Mouse (Mus musculus): ENCODE measurements at regions not wholly inside any gene's neighbourhood (a gene's known extent, or its start where the extent isn't known, plus 50 kb on each side); places are given as distances from the start of the nearest gene placed in this dataset.

DNA sequence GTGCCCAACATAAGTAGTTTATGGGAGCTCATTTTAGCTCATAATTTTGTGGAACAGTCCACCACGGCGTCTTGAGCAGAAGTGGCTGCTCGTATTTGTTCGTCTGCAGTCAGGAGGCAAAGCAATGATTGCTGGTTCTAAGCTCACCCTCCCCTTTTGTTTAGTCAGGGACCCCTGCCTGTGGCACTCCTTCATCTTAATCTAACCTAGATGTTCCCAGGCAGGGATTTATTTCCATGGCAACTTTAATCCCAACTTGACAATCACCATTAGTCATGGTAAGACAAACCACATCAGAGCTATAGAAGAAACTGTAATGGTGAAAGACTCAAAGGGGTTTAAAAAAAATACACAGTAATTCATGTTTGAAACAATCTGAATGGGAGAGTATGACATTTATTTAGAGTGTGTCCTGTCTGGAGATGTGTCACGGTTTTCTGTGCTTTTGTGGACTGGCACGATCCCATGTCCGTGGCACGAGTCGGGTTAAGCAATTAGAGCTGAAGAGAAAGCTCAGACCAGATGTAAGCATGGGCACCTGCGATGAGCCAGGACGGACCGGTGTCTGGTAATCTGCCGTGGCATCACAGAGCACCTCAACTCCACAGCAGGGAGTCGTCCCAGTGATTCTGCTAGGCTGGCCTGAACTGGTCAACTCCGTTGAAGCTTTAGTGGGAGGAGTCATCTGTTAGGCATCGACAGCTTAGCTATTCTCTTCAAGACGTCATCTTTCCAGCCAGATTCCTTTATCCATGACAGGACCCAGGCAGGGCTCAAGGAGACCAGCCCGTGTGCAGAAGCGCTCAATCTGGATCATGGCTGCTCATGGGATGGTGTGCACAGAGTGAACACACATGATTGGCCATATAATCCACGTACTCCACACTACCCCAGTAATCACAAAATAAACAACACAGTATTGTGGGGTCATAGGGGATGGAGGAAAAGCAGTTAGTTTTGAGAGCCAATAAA is 281.5 kb downstream of the Ajap1 start:
- ATAC-seq (ENCODE audit: insufficient read depth, low FRiP score, low TSS enrichment), result no peak
- Histone ChIP-seq H3K4me1 (ENCODE audit: control insufficient read depth, insufficient read depth, low read length) (no peaks in the 10 kb centered on the region), H3K4me3 (ENCODE audit: low read depth, low read length) (no peak overlapping the region), H3K27me3 (ENCODE audit: control insufficient read depth, insufficient read depth, low read length) (no peaks in the 10 kb centered on the region), H3K27ac (ENCODE audit: low read depth, low read length) (no peak overlapping the region), H3K36me3 (ENCODE audit: control insufficient read depth, insufficient read depth, low read length) (no peaks in the 10 kb centered on the region), H3K9ac (ENCODE audit: low read length) (no peak overlapping the region), H3K9me3 (ENCODE audit: control insufficient read depth, low read length) (no peaks in the 10 kb centered on the region), H3K4me2 (ENCODE audit: low read depth) (no peak overlapping the region)
- 72% methylated on average over 20 of the region's 20 CpGs for WGBS
- peak; percentile 16 for DNase-seq (ENCODE audit: low spot score)

DNA sequence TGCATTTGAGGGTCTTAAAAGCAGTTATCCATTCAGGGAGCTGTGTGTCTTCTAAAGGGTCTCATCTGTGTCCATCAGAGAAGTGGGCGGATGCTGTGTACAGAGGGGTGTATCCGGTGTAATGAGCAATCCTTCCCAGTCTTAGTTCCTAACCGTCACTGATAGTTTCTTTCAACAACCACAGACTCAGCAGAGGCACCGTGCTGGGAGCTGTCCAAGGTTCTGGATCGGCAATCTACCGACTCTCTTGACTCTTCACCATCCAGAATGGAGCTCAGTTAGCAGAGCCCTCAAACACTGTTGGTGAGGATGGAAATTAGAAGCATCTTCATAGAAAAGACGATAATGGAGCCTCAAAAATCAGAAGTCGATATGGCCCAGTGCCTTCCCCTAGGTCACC is 293.1 kb downstream of the Ajap1 start:
- 10% methylated on average over 8 of the region's 8 CpGs for WGBS
- Histone ChIP-seq H3K9ac (ENCODE audit: low read length) (no peak overlapping the region), H3K4me1 (ENCODE audit: control insufficient read depth, insufficient read depth, low read length) (0 out of 2 replicates have a peak, but pooled peaks cover 3% of the 10 kb centered on the region), H3K27ac (ENCODE audit: low read depth, low read length) (no peak overlapping the region), H3K9me3 (ENCODE audit: control insufficient read depth, low read length) (no peaks in the 10 kb centered on the region), H3K36me3 (ENCODE audit: control insufficient read depth, insufficient read depth, low read length) (no peaks in the 10 kb centered on the region), H3K4me3 (ENCODE audit: low read depth, low read length) (no peak overlapping the region), H3K27me3 (ENCODE audit: control insufficient read depth, insufficient read depth, low read length) (no peaks in the 10 kb centered on the region), H3K4me2 (ENCODE audit: low read depth) (no peak overlapping the region)
- ATAC-seq (ENCODE audit: insufficient read depth, low FRiP score, low TSS enrichment) (no peak), DNase-seq (ENCODE audit: low spot score) (peak; percentile 77)

DNA sequence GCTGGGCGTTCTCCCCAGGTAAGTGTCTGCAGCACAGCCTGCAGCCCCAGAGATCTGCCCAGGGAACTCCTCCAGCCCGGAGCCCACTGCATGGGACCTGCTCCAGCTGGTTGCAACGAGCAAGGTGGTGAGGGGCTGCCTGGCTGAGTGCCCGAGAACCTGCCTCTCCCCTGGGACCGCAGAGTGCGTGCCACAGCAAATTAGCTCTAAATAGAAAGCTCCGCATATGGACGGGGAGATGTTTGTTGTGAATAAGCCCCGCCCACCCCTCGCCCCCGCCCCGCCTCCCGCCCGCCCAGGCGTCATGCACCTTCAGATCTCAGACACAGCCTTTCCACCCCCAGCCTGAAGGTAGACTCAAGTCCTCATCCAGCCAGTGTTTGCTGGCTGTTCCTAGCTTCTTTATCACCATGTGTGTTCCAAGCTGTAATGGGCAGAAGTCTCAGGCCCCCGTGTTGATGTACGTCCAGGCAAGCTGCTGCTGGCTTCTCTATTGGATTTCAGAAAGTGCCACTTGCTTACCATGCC is 294.0 kb downstream of the Ajap1 start:
- Histone ChIP-seq H3K9me3 (ENCODE audit: control insufficient read depth, low read length) (no peaks in the 10 kb centered on the region), H3K4me1 (ENCODE audit: control insufficient read depth, insufficient read depth, low read length) (0 out of 2 replicates have a peak, but pooled peaks cover 3% of the 10 kb centered on the region), H3K9ac (ENCODE audit: low read length) (no peak overlapping the region), H3K27me3 (ENCODE audit: control insufficient read depth, insufficient read depth, low read length) (no peaks in the 10 kb centered on the region), H3K4me2 (ENCODE audit: low read depth) (peak overlapping the region; percentile 38), H3K36me3 (ENCODE audit: control insufficient read depth, insufficient read depth, low read length) (no peaks in the 10 kb centered on the region), H3K4me3 (ENCODE audit: low read depth, low read length) (0 out of 2 replicates have a peak overlapping the region, but pooled peaks have one; percentile 15), H3K27ac (ENCODE audit: low read depth, low read length) (no peak overlapping the region)
- 1% methylated on average over 17 of the region's 17 CpGs for WGBS
- DNase-seq (ENCODE audit: low spot score) (peak; percentile 52), ATAC-seq (ENCODE audit: insufficient read depth, low FRiP score, low TSS enrichment) (peak; percentile 65)

DNA sequence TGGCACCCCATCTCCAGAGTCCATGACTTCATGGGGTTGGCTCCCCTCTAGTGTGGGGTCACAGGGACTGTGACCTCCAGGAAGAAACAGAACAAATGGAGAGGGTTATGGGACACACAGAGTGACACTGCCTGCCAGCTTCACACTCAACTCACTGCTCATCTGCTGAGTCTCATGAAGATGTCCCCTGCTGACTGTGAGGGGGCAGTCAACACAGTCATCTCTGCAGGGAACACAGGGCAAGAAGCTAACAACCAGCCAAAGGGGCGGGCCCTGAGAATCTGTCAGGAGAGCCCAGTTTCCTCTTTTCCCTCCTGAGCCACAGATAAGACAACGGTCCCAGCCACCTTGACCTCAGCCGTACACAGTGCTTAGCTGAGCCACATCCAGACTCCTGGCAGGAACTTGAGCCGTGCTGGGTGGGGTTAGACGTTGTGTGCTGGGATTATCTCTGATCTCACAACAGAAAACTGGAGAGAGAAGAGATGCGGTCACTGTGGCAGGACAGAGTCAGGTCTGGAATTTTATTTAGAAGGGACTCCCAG is 294.6 kb downstream of the Ajap1 start:
- H3K4me3 ChIP-seq (ENCODE audit: low read depth, low read length), result 0 out of 2 replicates have a peak overlapping the region, but pooled peaks have one; percentile 15
- 0 out of 2 replicates have a peak, but pooled peaks cover 3% of the 10 kb centered on the region for H3K4me1 ChIP-seq (ENCODE audit: control insufficient read depth, insufficient read depth, low read length)
- H3K9me3 ChIP-seq (ENCODE audit: control insufficient read depth, low read length), result no peaks in the 10 kb centered on the region
- no peaks in the 10 kb centered on the region for H3K27me3 ChIP-seq (ENCODE audit: control insufficient read depth, insufficient read depth, low read length)
- no peaks in the 10 kb centered on the region for H3K36me3 ChIP-seq (ENCODE audit: control insufficient read depth, insufficient read depth, low read length)
- ATAC-seq (ENCODE audit: insufficient read depth, low FRiP score, low TSS enrichment) (peak; percentile 31), DNase-seq (ENCODE audit: low spot score) (no peak)
- peak overlapping the region; percentile 38 for H3K4me2 ChIP-seq (ENCODE audit: low read depth)
- WGBS, result 2% methylated on average over 6 of the region's 6 CpGs
- H3K9ac ChIP-seq (ENCODE audit: low read length), result no peak overlapping the region
- H3K27ac ChIP-seq (ENCODE audit: low read depth, low read length), result no peak overlapping the region

DNA sequence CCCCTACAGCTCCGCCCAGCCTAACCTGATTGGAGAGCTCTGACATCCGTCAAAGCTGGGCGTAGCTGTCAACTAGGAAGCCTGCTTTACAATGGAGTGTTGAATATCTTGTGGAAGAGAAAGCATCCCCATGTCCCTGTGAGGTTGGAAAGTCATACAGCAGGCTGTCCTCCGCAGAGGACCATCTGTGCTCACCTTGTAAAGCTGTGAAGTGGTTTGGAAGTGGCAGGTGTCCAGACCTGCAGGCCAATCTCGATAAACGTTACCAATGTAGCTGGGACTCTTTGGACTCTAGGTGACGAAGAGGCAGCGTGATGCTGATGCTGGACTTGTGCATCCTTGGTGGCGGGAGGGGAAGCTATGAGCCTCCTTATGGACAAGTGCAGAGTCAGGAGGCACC is 305.1 kb downstream of the Ajap1 start:
- H3K4me3 ChIP-seq (ENCODE audit: low read depth, low read length), result no peak overlapping the region
- no peak overlapping the region for H3K27ac ChIP-seq (ENCODE audit: low read depth, low read length)
- ATAC-seq (ENCODE audit: insufficient read depth, low FRiP score, low TSS enrichment), result no peak
- no peaks in the 10 kb centered on the region for H3K36me3 ChIP-seq (ENCODE audit: control insufficient read depth, insufficient read depth, low read length)
- no peaks in the 10 kb centered on the region for H3K9me3 ChIP-seq (ENCODE audit: control insufficient read depth, low read length)
- WGBS, result 91% methylated on average over 9 of the region's 9 CpGs
- H3K27me3 ChIP-seq (ENCODE audit: control insufficient read depth, insufficient read depth, low read length), result no peaks in the 10 kb centered on the region
- DNase-seq (ENCODE audit: low spot score), result no peak
- no peak overlapping the region for H3K4me2 ChIP-seq (ENCODE audit: low read depth)
- H3K4me1 ChIP-seq (ENCODE audit: control insufficient read depth, insufficient read depth, low read length), result peaks cover 4% of the 10 kb centered on the region; the same call in 1 of the 2 replicates
- H3K9ac ChIP-seq (ENCODE audit: low read length), result no peak overlapping the region

DNA sequence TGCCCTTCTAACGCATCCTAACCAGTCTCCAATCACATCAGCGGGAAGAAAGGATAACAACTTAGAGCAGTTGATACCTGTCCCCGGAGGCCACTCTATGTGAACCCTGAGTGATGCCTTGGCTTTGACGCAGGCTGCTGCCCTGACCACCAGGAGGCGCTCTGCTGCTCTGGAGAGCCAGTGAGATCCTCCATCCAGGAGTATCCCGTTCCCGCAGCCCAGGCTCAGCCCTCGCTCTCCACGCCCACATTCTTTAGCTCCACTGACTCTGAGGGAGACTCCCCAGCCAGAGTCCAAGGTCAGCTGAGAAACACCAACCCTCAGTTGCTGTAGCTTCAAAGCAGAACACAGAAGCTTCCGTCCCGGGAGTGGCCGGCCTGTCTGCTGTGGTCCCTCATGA is 307.0 kb downstream of the Ajap1 start:
- no peak overlapping the region for H3K27ac ChIP-seq (ENCODE audit: low read depth, low read length)
- H3K4me1 ChIP-seq (ENCODE audit: control insufficient read depth, insufficient read depth, low read length), result peaks cover 4% of the 10 kb centered on the region; the same call in 1 of the 2 replicates
- WGBS, result 6% methylated on average over 12 of the region's 12 CpGs
- ATAC-seq (ENCODE audit: insufficient read depth, low FRiP score, low TSS enrichment), result no peak
- no peaks in the 10 kb centered on the region for H3K36me3 ChIP-seq (ENCODE audit: control insufficient read depth, insufficient read depth, low read length)
- peak; percentile 82 for DNase-seq (ENCODE audit: low spot score)
- no peak overlapping the region for H3K4me2 ChIP-seq (ENCODE audit: low read depth)
- no peak overlapping the region for H3K4me3 ChIP-seq (ENCODE audit: low read depth, low read length)
- H3K9ac ChIP-seq (ENCODE audit: low read length), result no peak overlapping the region
- H3K27me3 ChIP-seq (ENCODE audit: control insufficient read depth, insufficient read depth, low read length), result no peaks in the 10 kb centered on the region
- H3K9me3 ChIP-seq (ENCODE audit: control insufficient read depth, low read length), result no peaks in the 10 kb centered on the region

DNA sequence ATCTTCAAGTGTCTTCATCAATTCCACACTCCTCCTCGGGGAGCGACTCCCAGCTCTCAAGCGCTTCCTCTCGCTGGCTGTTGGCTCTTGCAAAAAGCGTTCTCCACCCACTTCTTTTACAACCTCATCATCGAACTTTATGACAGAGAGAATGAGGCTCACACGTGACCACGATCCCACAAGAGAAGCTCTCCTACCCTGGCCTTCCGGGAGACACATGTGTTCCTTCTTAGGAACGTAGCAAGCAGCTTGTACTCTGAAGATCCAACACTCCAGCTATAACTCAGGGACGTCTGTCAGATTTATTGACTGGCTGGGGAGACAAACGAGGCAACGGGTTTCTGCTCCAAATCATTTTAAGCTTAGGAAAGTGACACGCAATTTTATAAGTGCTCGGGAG is 307.5 kb downstream of the Ajap1 start:
- WGBS, result 41% methylated on average over 15 of the region's 15 CpGs

DNA sequence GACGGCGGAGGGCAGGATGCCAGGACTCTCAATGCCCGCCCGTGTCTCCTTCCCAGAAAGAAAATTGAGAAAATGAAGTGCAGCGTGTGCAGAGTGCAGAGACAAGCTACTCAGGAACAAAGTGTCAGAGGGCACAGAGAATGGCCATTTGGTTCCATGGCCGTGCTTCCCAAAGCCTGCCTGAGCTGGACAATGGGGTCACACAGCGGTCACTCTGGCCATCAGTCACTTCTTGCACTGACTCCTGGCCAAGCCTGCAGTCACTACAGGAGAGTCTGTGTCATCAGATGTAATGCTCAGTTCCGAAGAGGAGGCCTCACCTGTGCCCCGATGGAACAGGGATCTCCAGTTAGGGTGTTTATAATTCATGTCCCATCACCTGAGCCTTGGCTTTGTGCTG is 312.6 kb downstream of the Ajap1 start:
- no peak overlapping the region for H3K27ac ChIP-seq (ENCODE audit: low read depth, low read length)
- no peak for DNase-seq (ENCODE audit: low spot score)
- H3K4me1 ChIP-seq (ENCODE audit: control insufficient read depth, insufficient read depth, low read length), result no peaks in the 10 kb centered on the region
- no peak for ATAC-seq (ENCODE audit: insufficient read depth, low FRiP score, low TSS enrichment)
- no peaks in the 10 kb centered on the region for H3K9me3 ChIP-seq (ENCODE audit: control insufficient read depth, low read length)
- H3K36me3 ChIP-seq (ENCODE audit: control insufficient read depth, insufficient read depth, low read length), result no peaks in the 10 kb centered on the region
- H3K4me2 ChIP-seq (ENCODE audit: low read depth), result no peak overlapping the region
- H3K4me3 ChIP-seq (ENCODE audit: low read depth, low read length), result no peak overlapping the region
- H3K9ac ChIP-seq (ENCODE audit: low read length), result no peak overlapping the region
- H3K27me3 ChIP-seq (ENCODE audit: control insufficient read depth, insufficient read depth, low read length), result no peaks in the 10 kb centered on the region
- 43% methylated on average over 9 of the region's 9 CpGs for WGBS

More for the DNA sequence above, 307.5 kb downstream of the Ajap1 start:
- Histone ChIP-seq H3K4me3 (ENCODE audit: low read depth, low read length) (no peak overlapping the region), H3K9ac (ENCODE audit: low read length) (no peak overlapping the region), H3K36me3 (ENCODE audit: control insufficient read depth, insufficient read depth, low read length) (no peaks in the 10 kb centered on the region), H3K4me1 (ENCODE audit: control insufficient read depth, insufficient read depth, low read length) (peaks cover 4% of the 10 kb centered on the region; the same call in 1 of the 2 replicates), H3K27me3 (ENCODE audit: control insufficient read depth, insufficient read depth, low read length) (no peaks in the 10 kb centered on the region), H3K9me3 (ENCODE audit: control insufficient read depth, low read length) (no peaks in the 10 kb centered on the region), H3K27ac (ENCODE audit: low read depth, low read length) (no peak overlapping the region), H3K4me2 (ENCODE audit: low read depth) (no peak overlapping the region)
- DNase-seq (ENCODE audit: low spot score) (no peak), ATAC-seq (ENCODE audit: insufficient read depth, low FRiP score, low TSS enrichment) (no peak)
